Mouse (Mus musculus): ENCODE data around the gene Rere.
"Not testable (repeated sequence)": the region's sequence is repeated elsewhere in the genome, so short reads cannot be mapped to it uniquely, and the experiment has no call there.

Rere gene

DNA sequence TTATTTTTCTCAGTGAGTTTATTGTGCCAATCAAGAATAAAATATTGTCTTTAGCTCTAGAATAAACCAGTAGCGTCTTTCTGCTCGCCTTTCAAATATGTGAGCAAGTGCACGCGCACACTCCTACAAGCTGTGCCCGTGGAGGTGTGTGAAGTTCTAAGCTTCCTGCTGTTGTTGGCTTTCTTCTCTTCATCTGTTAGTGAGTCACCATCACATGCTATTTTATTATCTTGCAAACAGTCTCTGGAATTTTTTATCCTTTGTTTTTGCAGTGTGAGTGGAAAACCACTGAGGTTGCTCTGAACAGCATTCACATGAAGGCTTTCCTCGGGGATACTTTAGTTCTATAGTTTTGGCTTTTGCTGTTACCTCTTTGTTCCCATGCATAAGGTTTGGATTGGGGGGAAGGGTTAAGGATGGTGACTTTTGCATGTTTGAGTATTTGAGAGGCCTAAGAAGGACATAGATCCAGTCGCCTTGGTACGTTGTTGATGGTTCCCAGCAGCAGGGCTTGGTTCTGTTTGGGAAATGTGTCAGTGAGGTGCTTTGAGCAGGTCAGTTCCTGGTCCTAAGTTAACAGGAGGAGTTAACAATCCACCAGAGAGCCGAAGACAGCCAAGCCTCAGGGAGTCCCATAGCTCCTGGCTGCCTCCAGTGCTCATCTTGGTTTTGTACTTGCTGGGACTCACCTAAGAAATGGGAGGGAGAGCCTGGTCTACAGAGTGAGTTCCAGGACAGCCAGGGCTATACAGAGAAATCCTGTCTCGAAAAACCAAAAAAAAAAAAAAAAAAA, 300.7 kb downstream of the Rere start:
- DNase-seq (ENCODE audit: low read depth, low spot score): no peak

DNA sequence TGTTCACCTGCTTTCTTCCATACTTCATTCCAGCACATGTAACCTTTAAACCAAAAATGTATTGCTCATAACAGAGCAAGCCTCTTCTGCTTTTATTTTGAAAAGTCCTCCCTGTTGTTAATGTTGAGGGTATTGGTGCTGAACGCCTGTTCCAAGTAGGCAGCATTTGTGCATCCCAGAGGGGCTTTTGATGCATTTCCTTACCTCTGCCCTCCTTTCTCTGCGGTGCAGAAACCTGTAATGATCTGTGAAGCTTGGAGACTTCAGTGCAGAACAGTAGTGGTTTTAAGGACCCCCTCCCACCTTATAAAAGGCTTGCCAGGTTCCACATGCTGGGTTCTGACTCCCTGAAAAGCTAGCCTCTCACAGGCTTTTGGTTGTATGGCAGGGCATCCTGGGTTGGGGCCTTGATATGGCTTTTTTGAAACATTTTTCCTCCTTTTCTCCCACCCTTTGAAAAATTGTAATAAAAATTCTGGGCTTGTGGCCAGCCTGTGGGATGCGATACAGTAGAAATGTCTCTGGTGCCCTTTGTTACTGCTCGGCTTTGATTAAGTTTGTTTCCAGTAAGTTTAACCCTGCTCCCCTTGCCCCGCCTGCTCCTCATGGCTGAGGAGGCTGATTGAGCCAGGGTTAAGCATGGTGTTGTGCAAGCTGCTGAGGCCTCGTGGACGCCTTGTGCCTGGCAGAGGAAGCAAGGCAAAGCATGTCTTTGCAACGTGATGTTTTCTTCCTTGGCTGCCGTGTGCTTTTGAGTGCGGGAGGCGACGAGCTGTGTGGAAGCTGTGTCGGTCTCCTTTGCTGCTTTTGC, 301.7 kb downstream of the Rere start:
- DNase-seq (ENCODE audit: low read depth, low spot score): peak; percentile 98

DNA sequence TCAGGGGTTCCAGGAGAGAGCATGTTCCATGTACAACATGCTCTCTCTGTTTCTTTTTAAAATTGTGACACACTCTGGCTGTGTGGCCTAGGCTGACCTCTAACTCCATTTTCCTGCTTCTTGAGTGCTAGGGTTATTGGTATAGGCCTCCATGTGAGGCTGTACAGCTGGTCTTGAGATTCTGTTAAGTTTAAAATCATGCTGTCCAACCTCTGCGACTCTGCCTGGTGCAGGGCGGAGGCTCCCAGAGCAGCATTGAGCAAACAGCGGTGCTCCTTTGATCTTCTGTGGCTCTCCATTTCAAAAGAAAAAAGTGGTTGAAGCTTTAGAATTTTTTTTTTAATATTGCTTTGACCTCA, 302.3 kb downstream of the Rere start:
- no peak for DNase-seq (ENCODE audit: low read depth, low spot score)

DNA sequence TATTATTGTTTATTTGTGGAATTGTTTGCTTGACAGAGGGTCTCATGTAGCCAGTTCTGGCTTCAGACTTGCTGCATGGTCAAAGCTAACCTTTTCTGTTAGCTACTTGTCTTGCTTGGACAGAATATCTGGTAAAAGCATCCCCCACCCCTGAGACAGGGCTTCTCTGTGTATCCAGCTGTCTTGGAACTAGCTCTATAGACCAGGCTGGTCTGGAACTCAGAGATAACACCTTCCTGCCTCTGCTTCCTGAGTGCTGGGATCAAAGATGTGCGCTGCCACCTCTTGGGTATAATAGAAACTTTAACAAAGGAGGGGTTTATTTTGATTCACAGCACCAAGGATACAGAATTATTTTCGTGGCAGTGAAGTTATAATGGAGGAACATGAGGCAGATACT, 304.4 kb downstream of the Rere start:
- DNase-seq (ENCODE audit: low read depth, low spot score): no peak

DNA sequence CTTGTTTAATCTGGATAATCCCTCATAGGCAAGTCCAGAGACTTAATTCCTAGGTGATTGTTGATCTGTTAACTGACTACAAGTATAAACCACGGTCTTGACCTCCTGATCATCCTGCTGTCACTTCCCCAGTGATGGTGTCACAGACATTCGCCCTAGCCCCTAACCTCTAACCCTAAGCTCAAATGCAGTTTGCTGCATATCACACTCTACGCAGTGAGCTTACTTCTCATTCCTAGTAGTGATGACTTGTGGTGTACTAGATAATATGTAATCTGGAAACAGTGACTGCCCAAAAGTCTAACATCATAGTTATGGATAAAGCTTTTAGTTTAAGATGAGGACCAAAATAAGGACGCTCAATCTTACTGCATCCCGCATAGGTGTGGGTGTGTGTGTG, 304.8 kb downstream of the Rere start:
- DNase-seq (ENCODE audit: low read depth, low spot score): no peak

DNA sequence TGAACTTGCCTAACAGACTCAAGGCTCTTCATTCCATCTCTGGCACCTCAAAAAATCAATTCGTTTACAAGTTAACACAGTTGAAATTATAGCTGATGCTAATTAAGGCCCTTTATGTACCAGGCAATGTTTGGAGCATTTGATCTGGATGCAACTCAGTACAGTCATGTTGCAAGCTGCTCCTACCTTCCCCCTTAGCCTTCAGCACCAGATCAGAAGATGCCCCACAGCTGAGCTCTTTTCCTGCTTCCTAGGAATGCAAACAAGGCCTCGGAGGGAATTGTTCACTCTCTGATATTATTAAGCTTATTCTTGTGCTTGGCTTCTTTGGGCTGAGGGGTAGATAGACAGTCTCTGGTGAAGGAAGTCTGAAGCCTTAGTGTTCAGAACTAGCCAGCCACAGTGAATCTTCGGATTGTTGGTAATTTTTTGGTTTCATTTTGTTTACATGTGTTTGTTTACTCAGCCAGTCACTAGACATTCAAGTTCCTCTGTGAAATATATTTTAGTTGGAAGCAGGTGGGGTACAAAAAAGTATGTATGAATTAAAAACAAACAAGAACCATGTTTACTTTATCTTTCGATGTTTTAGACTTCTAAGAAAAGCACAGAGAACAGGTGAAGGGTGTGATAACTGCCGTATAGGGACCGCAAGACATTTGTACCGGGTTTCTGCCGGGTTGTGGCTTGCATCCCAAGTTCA, 306.3 kb downstream of the Rere start:
- no peak for DNase-seq (ENCODE audit: low read depth, low spot score)

DNA sequence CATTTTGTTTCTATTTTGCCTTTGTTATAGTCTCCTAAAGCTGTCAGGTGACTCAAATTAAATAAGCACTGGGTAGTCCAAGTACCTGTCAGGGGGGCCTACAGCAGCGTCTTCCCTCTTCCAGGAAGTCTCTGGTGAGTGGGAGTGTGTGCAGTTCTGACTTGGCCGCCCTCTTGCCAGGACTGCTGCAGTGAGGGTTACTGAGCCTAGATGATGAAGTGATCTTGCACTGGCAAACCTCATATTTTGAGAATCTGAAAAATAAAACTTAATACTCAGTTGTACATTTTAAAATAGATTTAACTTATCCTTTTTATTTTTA, 306.8 kb downstream of the Rere start:
- no peak for DNase-seq (ENCODE audit: low read depth, low spot score)

DNA sequence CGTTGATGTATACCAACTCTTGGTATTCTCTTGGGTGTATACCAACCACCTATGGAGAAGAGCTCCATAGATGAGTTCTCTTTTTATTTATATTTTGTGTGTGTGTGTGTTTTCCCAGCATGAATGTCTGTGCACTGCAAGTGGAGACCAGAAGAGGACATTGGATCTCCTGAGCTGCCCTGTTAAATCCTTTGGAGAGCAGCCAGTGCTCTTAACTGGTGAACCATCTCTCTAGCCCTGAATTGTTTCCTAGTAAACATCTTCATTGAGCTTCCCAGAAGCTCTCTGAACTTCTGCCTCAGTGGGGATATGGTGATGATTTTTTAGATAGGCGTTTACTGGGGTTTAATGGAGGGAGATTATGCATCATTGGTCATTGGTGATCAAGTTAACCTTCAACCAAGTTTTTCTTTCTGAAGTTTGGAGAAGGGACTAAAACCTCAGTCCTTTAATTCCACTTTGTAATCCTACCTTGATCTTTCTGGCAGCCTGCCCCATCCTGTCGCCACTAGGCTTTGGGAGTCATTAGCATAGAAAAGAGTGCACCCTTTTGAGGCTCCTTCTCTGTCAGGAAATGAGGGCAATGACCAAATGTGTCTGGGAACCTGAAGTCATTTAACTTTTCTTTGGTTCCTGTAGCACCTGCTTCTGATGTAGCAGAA, 309.3 kb downstream of the Rere start:
- DNase-seq (ENCODE audit: low read depth, low spot score): no peak

DNA sequence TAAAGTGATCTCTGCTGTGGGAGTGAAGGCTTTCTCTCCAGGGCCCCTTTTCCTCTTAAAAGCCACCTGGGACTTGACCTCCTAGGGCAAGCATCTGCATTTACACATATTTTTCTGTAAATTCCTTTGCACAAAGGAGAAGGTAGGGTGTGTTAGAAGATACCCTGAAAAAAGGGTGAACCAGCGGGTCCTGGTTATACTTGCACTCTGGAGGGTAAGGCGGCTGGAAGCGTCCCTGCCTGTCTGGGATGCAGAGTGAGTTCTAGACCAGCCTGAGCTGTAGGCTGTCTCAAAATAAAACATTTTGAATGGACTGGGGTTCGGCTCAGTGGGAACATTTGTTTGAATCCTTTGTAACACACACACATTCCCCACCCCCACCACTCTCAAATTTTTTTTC, 310.2 kb downstream of the Rere start:
- DNase-seq (ENCODE audit: low read depth, low spot score): no peak

DNA sequence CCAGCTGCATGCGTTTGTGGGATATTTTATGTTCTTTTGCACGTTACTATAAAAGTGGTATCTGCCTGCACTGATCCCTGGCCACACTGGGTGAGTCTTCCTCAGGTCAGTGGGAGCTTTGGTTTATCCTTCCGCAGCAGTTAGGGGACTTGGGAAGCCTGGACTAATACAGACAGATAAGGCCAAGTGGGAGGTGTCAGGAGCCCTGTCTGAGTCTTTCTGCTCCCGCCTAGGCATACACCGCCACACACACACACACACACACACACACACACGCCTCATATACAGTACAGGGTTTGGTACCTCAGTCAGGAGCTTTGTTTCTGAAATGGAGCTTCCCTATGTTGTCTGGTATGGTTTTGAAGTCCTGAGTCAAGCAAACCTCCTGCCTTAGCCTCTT, 310.6 kb downstream of the Rere start:
- DNase-seq (ENCODE audit: low read depth, low spot score): no peak

DNA sequence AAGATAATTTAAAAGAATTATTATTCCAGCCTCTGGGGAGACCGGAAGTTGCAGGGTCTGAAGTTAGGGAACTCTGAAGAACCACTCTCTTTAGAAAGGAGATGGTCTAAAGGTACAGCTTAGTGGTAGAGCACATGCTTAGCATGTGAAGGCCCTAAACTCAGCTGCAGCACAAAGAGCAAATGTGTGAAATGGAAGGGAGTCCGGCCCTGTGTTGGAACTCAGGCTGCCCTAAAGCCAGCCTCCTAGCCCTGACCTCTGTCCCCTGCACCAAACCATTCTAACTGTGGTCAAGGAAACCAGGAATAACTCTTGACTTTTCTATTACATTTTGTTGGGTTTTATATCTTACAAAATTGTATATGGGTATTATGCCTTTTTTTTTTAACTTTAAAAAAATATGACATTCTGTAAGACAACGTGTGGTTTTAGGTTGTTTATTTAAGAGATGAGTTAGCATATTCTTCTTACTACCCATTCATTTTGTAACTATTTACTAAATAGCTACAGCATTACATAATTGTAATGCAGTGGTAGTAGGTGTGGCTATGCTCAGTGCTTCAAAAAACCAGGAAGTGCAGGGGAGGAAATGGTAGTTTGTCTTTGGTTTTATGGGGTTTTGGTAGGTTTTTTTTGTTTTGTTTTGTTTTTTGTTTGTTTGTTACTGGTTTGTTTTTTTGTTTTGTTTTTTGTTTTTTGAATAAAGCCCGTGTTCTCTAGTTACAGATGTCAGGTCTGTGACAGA, 312.2 kb downstream of the Rere start:
- no peak for DNase-seq (ENCODE audit: low read depth, low spot score)

DNA sequence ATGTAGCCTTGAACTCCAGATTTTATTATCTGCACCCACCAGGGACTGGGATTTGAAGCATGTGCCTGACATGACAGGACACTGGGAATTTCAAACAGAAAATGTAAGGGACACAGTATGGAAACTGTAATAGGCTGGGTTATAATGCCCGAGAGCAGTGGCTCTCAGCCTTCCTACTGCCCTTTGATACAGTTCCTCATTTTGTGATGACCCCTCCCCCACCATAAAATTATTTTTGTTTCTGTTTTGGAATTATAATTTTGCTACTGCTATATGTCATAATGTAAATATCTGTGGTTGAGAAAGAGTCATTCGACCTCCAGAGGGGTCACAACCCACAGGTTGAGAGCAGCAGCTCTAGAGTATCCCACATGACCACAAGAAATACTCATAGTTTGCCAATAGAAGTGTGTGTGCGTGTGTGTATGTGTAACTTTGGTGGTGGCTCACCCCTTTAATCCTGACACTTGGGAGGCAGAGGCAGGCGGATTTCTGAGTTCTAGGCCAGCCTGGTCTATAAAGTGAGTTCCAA, 312.9 kb downstream of the Rere start:
- no peak for DNase-seq (ENCODE audit: low read depth, low spot score)

DNA sequence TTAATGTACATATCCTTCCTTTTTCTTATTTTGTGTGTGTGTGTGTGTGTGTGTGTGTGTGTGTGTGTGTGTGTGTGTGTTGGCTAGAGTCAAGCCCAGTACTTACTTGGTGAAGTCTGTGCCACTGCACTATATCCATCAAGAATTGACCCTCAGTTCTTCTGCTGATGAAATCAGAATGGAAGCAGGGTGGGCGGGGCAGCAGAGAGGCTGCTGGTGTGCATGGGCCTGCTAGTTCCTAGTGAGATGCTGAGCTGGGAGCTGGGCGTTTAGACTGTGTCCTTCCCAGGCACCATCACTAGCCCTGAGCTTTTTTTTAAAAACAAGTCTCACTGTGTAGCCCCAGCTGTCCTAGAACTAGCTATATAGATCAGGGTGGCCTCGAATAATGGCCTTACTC, 313.6 kb downstream of the Rere start:
- no peak for DNase-seq (ENCODE audit: low read depth, low spot score)

DNA sequence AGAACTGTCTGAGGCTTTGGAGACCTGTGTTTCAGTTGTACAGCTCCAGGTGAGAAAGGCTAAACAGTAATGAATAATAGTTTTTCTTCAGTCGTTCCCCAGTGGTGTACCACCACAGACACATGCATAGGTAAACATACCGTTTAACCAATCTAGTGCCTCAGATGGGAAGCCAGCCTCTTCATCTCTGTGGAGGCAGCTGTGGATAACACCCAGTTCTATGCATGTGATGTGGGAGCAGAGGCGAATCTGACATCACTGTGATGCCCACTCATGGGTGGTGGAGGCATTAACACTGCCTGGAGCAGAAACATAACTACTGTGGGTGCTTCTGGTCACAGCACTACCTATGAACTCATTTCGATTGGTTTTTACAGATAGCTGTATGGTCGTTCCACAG, 314.5 kb downstream of the Rere start:
- DNase-seq (ENCODE audit: low read depth, low spot score): no peak

DNA sequence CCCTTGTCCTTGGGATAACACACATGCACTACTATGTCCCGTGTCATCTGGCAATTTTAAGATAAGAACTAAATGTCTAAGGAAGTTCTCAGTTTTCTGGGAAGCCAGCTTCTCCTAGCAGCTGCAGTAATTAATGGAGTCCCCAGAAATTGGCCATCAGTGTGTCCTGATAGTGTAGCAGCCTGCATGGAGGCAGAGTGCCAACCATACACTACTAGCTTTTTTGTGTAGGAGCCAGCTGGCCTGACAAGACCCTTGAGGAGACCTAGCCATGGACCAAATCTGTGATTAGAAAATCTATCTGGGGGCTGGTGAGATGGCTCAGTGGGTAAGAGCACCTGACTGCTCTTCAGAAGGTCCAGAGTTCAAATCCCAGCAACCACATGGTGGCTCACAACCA, 317.2 kb downstream of the Rere start:
- DNase-seq (ENCODE audit: low read depth, low spot score): no peak

DNA sequence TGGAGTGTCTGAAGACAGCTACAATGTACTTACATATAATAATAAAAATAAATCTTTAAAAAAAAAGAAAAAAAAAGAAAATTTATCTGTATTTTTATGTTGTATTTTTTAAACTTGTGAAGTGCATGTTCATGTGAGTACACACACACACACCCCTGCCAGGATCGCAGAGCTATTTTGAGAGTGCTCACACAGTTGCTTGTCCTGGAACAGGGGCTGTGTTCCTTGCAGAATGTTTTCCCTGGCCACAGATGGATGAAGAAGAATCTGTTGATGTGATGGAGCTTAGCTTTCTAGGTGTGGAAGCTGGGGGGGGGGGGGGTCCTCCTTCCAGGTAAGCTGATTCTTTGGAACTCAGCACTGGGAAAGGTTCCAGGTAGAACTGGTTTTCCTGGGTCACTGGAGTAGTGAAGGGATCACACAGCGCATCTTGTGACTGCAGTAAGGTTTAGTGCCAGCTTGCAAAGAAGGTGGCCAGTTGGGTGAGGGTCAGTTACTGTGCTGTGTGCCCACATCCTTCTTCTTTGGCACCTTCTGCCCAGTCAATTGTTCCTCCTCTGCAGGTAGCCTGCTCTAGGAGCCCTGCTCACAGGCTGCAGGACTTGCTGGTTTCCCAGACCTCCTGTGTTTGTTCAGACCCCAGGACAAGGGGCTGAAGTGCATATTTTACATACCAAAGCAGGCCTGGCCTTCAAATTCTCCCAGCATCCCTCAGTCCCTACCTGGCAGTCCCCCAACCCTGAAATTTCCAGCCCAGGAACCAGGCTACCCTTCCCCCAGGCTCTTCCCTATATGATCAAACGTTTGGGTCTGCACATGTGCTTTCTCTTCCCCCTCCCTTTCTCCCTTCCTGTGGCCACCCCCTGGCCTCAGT, 317.9 kb downstream of the Rere start:
- DNase-seq (ENCODE audit: low read depth, low spot score): no peak

DNA sequence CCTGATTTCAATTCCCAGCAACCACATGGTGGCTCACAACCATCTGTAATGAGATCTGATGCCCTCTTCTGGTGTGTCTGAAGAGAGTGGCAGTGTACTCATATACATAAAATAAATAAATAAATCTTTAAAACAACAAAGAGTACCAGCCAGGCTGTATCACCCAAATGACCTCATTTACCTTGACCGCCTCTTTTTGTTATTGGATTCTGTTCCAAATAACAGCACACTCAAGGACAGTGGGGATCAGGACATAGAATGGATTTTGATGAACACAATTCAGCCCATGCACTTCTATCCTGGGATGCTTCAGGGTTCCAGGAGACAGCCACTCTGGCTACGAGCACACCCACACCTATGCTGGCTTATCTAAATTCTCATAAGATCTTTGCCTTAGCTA, 319.1 kb downstream of the Rere start:
- DNase-seq (ENCODE audit: low read depth, low spot score): not testable (repeated sequence)

DNA sequence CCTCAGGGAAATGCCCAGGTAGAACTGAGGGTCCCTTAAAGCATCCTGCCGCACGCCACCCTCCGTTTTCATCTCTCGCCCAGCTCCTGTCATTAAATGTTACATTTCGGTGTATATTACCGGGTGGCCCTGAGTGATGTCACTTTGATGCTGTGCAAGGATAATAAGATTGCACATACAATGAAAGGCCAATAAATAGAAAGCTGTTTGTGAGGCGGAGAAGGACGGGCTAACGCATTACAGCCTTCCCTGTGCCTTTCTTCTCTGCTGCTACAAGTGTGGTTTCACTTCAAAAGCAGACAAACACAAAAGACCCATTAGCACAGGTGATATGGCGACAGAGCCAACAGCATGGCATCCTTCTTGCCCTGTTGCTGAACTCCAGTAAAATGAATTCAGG, 320.0 kb downstream of the Rere start:
- DNase-seq (ENCODE audit: low read depth, low spot score): no peak

DNA sequence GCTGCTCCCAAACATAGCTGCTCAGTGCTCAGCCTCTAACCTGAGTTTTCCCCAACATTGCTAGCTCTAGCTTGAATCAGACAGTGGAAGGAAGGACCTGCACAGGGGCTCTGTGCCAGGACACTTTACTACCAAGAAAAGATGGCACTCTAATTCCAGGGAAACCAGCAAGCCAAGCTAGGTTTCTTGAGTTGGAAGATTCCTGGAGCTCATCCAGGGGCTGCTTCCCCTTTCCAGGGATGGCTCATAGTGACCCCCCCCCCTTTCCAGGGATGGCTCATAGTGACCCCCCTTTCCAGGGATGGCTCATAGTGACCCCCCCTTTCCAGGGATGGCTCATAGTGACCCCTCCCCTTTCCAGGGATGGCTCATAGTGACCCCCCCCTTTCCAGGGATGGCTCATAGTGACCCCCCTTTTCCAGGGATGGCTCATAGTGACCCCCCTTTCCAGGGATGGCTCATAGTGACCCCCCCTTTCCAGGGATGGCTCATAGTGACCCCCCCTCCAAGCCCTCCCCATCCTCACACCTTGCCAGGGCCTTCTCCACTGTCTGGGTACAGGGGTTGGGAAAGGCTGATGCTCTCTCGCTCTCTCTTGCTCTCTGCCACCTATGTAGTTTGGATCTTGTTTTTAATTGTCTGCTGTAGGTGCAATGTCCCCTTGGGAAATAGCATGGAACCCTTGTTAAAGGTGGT, 322.1 kb downstream of the Rere start:
- DNase-seq (ENCODE audit: low read depth, low spot score): no peak

DNA sequence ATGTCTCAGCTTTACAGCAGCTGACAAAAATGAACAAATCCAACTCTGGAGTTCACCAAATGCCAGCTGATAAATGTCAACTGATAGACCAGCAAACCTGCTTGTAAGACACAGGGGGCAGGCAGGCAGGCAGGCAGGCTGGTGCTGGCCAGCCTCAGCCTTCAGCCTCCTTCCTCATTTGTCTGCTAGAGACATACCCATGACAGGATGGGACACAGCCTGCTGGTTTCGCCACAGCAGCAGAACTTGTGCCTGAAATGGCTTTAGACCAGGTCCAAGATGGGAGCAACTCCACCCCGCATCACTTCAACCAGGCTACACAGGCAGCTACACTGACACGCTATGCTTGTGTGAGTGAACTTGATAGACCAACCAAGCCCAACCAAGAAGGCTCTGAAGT, 324.4 kb downstream of the Rere start:
- no peak for DNase-seq (ENCODE audit: low read depth, low spot score)
